Mouse (Mus musculus) R1 (cell line): ENCODE measurements around the gene Kif16b.

Experiments
- DNase-seq: peaks from one replicate; pipeline ENCODE4 v3.0.0-alpha.2; 2018; ENCODE audit warnings: low read depth, low spot score

Kif16b gene

GRCm38 (mm10) chr2:142735691-142736090 is 165.6 kb downstream of the Kif16b start:
- DNase-seq, result peak; percentile 46

- no peak for DNase-seq
Measured at GRCm38 (mm10) chr2:142734046-142734445, 167.3 kb downstream of the Kif16b start.

DNA sequence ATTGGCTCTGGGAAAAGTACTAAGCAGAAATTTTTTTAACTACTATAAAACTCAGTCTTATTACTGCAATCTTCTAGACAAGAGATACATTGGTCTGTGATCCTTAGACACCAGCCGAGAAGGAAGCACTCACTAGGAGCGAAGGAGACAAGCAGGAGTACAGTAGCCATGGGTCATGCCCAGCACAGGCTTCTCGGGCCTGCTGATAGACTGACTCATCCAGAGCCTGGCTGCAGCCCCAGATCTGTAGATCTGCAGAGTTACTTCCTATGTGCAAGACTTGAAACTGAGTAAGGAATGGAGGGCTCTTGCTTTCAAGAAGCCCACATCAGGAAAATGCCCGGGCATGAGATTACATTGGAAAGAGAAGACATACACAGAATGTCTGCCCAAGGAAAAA is 169.0 kb downstream of the Kif16b start:
- no peak for DNase-seq

- DNase-seq, result no peak
Measured at GRCm38 (mm10) chr2:142731778-142732092, 169.6 kb downstream of the Kif16b start.

DNA sequence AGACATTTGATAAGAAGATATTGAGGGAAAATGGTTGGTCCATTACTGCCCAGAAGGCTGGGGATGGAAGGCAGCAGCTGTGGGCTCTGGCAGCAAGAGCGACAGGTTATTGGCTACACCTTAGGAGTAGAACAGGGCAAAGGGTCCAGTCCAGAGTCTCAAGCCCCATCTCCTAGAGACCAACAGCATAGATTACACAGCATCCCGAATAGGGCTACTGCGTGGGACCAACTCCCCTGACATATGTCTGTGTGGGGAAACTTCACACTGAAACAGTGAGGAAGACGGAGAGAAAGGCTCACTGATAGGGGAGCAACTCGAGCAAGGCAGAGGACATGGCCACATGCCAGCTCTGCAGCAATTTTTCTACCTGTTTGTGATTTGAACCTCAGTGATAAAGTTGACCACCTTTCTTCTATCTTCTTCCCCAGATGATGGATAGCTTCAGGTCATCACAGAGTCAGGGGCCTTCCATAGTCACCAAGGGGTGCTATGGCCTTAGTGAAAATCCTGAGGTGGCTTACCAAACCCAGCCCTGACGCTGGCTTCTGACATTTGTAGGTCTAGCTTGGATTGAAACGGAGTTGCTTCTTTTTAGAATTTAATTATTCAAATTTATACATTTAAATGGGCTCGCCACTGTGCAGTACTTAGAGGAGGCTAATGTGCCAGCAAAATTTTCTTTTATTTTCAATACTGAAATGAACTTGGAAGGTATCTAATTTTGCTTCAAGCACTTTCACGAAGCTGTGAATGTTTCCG is 170.1 kb downstream of the Kif16b start:
- DNase-seq, result no peak

DNA sequence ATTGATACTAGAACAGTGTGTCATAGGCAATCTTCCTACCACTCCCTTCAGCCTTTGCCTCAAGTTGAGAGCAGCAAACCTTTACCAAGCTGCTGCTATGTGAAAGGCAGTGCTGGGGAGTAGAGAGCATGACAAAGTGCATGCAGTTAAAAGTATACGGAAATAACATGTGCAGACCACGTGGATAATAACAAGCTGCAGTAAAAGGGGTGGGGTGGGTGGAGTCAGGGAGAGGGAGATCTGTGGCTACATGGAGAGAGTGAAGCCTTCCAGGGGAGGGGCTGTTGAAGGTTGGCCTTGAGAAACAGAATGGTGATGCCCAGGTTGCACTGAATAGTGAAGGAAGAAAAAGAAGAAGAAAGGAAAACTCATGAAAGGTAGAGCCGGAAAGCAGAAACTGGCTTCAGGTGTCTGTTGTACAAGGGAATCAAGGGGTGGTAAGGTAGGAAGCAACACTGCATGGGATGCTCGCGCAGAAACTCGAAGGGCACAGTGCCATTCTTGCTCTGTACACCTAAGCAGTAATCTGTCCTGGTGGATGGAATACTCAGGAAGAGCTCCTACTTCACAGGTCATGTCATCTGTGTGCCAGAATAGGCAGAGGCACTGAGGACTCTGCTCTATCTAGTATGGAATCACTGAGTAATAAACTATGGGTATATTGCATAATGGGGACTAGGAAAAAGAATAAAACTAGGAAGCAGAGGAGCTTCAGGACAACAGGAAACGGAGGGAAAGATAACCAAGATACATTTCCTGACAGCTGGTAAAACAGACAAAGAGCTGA is 176.9 kb downstream of the Kif16b start:
- no peak for DNase-seq

DNA sequence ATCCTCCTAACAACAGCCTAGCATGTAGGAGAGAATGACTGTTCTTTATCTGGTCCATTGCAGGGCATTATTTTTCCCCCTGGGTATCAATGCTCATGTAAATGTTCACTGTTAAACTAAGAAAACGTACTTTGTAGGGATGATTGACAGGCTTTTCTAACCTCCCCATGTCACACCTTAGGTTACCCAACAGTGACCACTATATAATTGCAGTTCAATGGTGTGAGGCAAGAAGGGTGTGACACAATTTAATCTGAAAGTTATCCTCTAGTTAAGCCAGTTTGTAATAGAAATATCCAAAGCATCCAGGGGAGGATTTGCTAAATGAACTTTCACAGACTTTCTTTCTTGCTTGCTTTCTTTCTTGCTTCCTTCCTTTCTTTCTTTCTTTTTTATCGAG is 181.2 kb downstream of the Kif16b start:
- DNase-seq, result no peak

GRCm38 (mm10) chr2:142718998-142719397 is 182.3 kb downstream of the Kif16b start:
- DNase-seq, result no peak

GRCm38 (mm10) chr2:142717591-142717990 is 183.7 kb downstream of the Kif16b start:
- no peak for DNase-seq

- no peak for DNase-seq
Measured at GRCm38 (mm10) chr2:142715912-142716260, 185.4 kb downstream of the Kif16b start.

DNA sequence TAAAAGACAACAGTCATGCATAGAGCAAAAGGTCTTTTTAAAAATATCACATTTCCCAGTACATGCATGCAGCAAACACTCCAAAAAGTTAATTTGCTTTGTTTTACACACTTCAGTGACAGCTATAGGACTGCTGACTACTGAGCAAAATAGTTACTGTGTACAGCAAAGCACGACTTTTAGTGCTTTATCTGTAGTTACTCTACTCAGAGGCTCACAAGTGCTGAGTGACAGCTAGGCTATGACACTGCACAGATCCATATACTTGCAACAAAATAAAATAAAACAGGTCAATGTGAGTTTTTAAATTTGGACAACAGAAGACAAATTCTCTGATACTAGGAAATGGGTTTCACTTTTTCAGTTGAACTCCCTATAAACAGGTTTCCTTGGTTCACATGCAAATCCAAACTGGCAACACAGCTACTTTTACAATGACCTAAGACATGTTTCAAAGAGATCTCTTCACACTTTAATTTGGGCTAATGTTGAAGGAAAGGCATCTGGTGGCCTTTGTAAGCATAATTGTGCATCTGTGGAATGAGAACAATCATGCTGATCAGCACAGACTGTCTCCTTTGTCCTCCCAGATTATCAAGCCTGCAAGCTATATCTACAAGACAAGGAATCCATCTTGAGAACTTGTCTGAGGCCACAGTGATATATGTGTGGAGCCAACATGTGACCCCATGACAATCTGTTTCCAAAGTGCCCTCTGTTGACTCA is 186.0 kb downstream of the Kif16b start:
- no peak for DNase-seq

GRCm38 (mm10) chr2:142712727-142713126 is 188.6 kb downstream of the Kif16b start:
- DNase-seq, result no peak

DNA sequence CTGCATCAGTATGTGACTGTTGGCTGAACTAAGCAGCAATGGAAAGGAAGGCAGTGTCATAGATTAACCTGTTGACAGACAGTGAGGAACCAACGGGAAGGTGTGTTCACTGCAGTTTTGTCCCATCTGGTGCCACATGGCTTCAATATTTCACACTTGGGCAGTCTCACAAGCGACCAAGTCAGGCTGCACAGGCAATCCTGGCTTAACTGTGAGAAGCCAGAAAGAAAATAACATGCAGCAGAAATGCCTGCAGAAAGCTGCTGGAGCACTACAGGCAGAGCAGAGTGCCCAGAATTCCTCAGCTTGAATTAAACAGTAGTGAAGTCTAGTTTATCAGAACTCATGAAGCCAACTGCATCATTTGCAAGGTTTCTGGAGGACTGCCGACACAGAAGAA is 192.0 kb downstream of the Kif16b start:
- DNase-seq, result no peak

- DNase-seq, result no peak
Measured at GRCm38 (mm10) chr2:142700689-142701088, 200.6 kb downstream of the Kif16b start.

GRCm38 (mm10) chr2:142698650-142699049 is 202.7 kb downstream of the Kif16b start:
- DNase-seq, result no peak

DNA sequence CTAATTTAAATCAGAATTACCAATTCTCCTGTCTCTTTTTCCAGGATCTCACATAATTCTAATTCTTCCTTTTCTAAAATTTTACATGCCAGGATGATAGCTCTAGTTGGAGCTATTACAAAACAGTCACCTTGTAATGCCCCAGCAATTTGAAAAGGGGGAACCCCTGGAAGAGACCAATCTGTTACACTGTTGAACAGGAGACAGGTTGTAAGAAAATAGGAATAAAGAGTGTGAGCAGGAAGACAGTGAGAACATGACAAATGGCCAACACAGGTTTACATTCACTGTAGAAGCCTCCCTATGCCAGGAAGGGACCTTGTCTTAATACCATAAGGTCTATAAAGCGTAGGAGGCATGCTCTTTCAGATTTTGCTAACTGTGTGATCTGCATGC is 206.4 kb downstream of the Kif16b start:
- DNase-seq, result no peak

DNA sequence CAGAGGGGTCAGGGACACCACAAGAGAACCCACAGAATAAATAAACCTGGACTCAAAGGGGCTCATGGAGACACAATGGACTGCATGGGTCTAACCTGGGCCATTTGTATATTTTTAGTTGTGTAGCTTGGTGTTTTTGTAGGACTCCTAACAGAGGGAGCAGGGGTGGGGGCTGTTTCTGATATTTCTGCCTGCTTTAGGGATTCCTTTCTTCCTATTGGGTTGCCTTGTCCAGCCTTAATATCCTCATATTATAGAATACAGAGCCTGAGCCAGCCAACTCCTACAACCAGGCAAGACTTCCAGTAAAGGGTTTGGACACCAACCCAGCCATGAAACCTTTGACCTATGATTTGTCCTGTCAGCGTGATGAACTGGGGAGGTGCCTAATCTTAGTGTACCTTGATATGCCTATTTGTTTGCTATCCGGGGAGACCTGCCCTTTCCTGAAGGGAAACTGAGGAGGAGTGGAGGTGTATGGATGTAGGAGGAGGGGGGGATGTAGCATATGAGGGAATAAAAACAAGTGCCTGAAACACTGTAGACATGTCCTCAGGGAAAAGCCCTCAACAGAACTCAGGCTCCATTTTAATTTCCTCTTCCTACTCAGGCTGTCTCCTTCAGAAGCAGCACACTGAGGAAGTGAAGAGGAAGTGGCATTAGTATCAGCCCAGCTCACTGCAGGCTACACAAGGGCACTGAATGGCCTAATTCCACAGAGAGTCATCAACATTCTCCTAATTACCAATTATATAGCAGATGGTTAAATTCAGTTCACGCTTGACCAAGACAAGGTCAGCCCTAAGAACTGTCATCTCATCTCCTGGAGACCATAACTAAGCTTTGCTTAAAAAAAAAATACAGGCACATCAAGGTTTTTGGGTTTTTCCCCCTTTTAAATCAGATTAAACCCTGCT is 207.1 kb downstream of the Kif16b start:
- no peak for DNase-seq

GRCm38 (mm10) chr2:142693461-142693860 is 207.9 kb downstream of the Kif16b start:
- no peak for DNase-seq

DNA sequence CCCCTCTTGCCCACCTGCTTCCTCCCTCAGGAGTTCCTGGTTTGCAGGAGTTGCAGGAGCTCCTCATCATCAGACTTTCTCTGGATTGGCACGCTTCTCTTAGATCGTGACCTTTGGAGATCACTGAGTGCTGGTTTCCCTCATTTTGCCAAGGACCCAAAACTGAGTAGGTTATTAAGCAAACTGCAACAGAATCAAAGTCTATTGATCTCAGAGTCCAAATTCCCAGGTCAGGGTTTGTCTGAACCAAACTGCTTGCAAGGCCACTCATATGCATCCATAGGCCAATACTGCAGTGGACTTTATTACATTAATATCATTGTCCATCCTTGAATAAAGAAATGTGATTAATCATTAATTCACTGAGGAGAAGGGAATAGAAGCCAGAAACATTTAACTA is 211.8 kb downstream of the Kif16b start:
- no peak for DNase-seq

- DNase-seq, result no peak
Measured at GRCm38 (mm10) chr2:142687936-142688514, 213.3 kb downstream of the Kif16b start.
